Mouse (Mus musculus) urinary bladder, postnatal 25 days (tissue): Measurements from ENCODE around the gene Ostf1.

Source experiments
- DNase-seq: peaks from one replicate; pipeline ENCODE4 v3.0.0; 2022; ENCODE audit warnings: low spot score

The Ostf1 gene

GRCm38 (mm10) chr19:18568828-18569430 lies 62.7 kb downstream of the Ostf1 start:
- DNase-seq = no peak

- DNase-seq = no peak
Observed at GRCm38 (mm10) chr19:18567936-18568827, 63.4 kb downstream of the Ostf1 start.

- DNase-seq = no peak
Observed at GRCm38 (mm10) chr19:18567501-18567900, 64.1 kb downstream of the Ostf1 start.

- DNase-seq = no peak
Observed at GRCm38 (mm10) chr19:18557708-18558107, 73.9 kb downstream of the Ostf1 start.

- DNase-seq = no peak
Observed at GRCm38 (mm10) chr19:18555645-18556044, 76.0 kb downstream of the Ostf1 start.

- DNase-seq = peak; percentile 35
Observed at GRCm38 (mm10) chr19:18548668-18549067, 83.0 kb downstream of the Ostf1 start.
